Mouse (Mus musculus): Measurements from ENCODE around the gene Lclat1. TPM values are rescaled to one million over a fixed set of nuclear protein-coding genes. Genes with fewer than 3 reads are reported as not detected.
"Not testable (repeated sequence)": the region's sequence is repeated elsewhere in the genome, so short reads cannot be mapped to it uniquely, and the experiment has no call there.

Lclat1 gene
- polyA plus RNA-seq, 1 experiment from 2014 or later: 23.8 TPM

DNA sequence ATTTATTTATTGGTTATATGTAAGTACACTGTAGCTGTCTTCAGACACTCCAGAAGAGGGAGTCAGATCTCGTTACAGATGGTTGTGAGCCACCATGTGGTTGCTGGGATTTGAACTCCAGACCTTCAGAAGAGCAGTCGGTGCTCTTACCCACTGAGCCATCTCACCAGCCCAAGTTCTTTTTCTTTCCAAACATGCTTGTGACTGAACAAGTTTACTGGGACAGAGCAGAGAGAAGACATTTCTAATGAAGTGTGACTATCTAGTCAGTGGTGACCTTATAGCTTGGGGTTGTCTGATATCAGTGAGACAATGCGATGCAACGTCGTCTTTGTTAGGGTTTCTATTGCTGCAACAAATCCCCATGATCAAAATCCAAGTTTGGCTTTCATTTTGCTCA is 151.5 kb downstream of the Lclat1 start:
- not testable (repeated sequence) for H3K4me3 ChIP-seq (ENCODE audit: low read depth, low read length); H3K4me1 ChIP-seq (ENCODE audit: control insufficient read depth, insufficient read depth, low read length); H3K27me3 ChIP-seq (ENCODE audit: control insufficient read depth, insufficient read depth, low read length); H3K36me3 ChIP-seq (ENCODE audit: control insufficient read depth, insufficient read depth, low read length); ATAC-seq (ENCODE audit: low read depth); H3K9ac ChIP-seq (replicated peaks; ENCODE audit: low read depth, low read length); H3K27ac ChIP-seq (ENCODE audit: low read depth, low read length); H3K9me3 ChIP-seq (ENCODE audit: control insufficient read depth, low read length); H3K4me2 ChIP-seq (ENCODE audit: low read depth, low read length)
- 94% methylated on average over 5 of the region's 5 CpGs for WGBS

GRCm38 (mm10) chr17:73262558-73262957 is 154.8 kb downstream of the Lclat1 start:
- Histone ChIP-seq H3K36me3 (ENCODE audit: control insufficient read depth, insufficient read depth, low read length) (no peaks in the 10 kb centered on the region), H3K4me2 (ENCODE audit: low read depth, low read length) (no peak overlapping the region), H3K9ac (replicated peaks; ENCODE audit: low read depth, low read length) (no peak overlapping the region), H3K9me3 (ENCODE audit: control insufficient read depth, low read length) (no peaks in the 10 kb centered on the region), H3K4me3 (ENCODE audit: low read depth, low read length) (no peak overlapping the region), H3K27me3 (ENCODE audit: control insufficient read depth, insufficient read depth, low read length) (no peaks in the 10 kb centered on the region), H3K27ac (ENCODE audit: low read depth, low read length) (no peak overlapping the region), H3K4me1 (ENCODE audit: control insufficient read depth, insufficient read depth, low read length) (peaks cover 9% of the 10 kb centered on the region)
- no peak for ATAC-seq (ENCODE audit: low read depth)
- 90% methylated on average over 2 of the region's 2 CpGs for WGBS

DNA sequence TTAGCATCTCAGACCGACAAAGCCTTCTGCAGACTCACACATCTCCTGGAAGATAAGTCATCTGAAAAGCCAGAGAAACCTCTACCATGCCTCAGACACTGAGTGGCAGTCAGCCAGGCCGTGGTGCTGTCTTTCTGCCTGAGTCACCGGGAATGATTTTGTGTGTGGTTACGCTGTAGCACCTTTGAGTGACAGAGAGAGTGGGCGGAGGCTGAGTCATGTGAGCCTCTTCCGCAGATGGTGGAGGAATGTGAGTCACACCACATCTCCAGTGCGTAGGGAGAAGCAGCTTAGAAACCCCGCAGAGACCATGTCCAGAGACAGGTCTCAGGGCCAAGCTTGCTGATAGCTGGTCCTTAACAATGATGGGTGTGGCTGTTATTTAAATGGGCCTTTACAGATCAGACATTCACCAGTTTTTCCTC is 155.3 kb downstream of the Lclat1 start:
- WGBS: 92% methylated on average over 8 of the region's 8 CpGs
- no peak overlapping the region for H3K4me3 ChIP-seq (ENCODE audit: low read depth, low read length)
- peaks cover 7% of the 10 kb centered on the region for H3K4me1 ChIP-seq (ENCODE audit: control insufficient read depth, insufficient read depth, low read length)
- H3K9me3 ChIP-seq (ENCODE audit: control insufficient read depth, low read length): no peaks in the 10 kb centered on the region
- H3K27ac ChIP-seq (ENCODE audit: low read depth, low read length): no peak overlapping the region
- no peak for ATAC-seq (ENCODE audit: low read depth)
- H3K36me3 ChIP-seq (ENCODE audit: control insufficient read depth, insufficient read depth, low read length): no peaks in the 10 kb centered on the region
- no peaks in the 10 kb centered on the region for H3K27me3 ChIP-seq (ENCODE audit: control insufficient read depth, insufficient read depth, low read length)
- no peak overlapping the region for H3K4me2 ChIP-seq (ENCODE audit: low read depth, low read length)
- H3K9ac ChIP-seq (replicated peaks; ENCODE audit: low read depth, low read length): no peak overlapping the region

GRCm38 (mm10) chr17:73270871-73271796 is 163.3 kb downstream of the Lclat1 start:
- H3K36me3 ChIP-seq (ENCODE audit: control insufficient read depth, insufficient read depth, low read length): no peaks in the 10 kb centered on the region

GRCm38 (mm10) chr17:73271797-73272600 is 164.2 kb downstream of the Lclat1 start:
- H3K4me2 ChIP-seq (ENCODE audit: low read depth, low read length): no peak overlapping the region
- no peaks in the 10 kb centered on the region for H3K27me3 ChIP-seq (ENCODE audit: control insufficient read depth, insufficient read depth, low read length)
- WGBS: 77% methylated on average over 7 of the region's 7 CpGs

More at GRCm38 (mm10) chr17:73270871-73271796, 163.3 kb downstream of the Lclat1 start:
- no peak for ATAC-seq (ENCODE audit: low read depth)
- H3K27me3 ChIP-seq (ENCODE audit: control insufficient read depth, insufficient read depth, low read length): no peaks in the 10 kb centered on the region
- H3K4me2 ChIP-seq (ENCODE audit: low read depth, low read length): no peak overlapping the region
- no peak overlapping the region for H3K4me3 ChIP-seq (ENCODE audit: low read depth, low read length)
- WGBS: 83% methylated on average over 15 of the region's 15 CpGs
- H3K9me3 ChIP-seq (ENCODE audit: control insufficient read depth, low read length): no peaks in the 10 kb centered on the region
- no peak overlapping the region for H3K9ac ChIP-seq (replicated peaks; ENCODE audit: low read depth, low read length)
- H3K4me1 ChIP-seq (ENCODE audit: control insufficient read depth, insufficient read depth, low read length): peaks cover 3% of the 10 kb centered on the region; the same call in 1 of the 2 replicates
- peak overlapping the region; percentile 28; the same call in 1 of the 2 replicates for H3K27ac ChIP-seq (ENCODE audit: low read depth, low read length)

GRCm38 (mm10) chr17:73273809-73274208 is 166.0 kb downstream of the Lclat1 start:
- ATAC-seq (ENCODE audit: low read depth): no peak
- 85% methylated on average over 7 of the region's 7 CpGs for whole genome bisulfite sequencing

More at GRCm38 (mm10) chr17:73271797-73272600, 164.2 kb downstream of the Lclat1 start:
- peaks cover 3% of the 10 kb centered on the region; the same call in 1 of the 2 replicates for H3K4me1 ChIP-seq (ENCODE audit: control insufficient read depth, insufficient read depth, low read length)
- H3K27ac ChIP-seq (ENCODE audit: low read depth, low read length): peak overlapping the region; percentile 28; the same call in 1 of the 2 replicates
- no peak overlapping the region for H3K4me3 ChIP-seq (ENCODE audit: low read depth, low read length)
- H3K9me3 ChIP-seq (ENCODE audit: control insufficient read depth, low read length): no peaks in the 10 kb centered on the region
- peak; percentile 85 for ATAC-seq (ENCODE audit: low read depth)
- no peak overlapping the region for H3K9ac ChIP-seq (replicated peaks; ENCODE audit: low read depth, low read length)
- no peaks in the 10 kb centered on the region for H3K36me3 ChIP-seq (ENCODE audit: control insufficient read depth, insufficient read depth, low read length)

GRCm38 (mm10) chr17:73275066-73275465 is 167.3 kb downstream of the Lclat1 start:
- Histone ChIP-seq H3K4me2 (ENCODE audit: low read depth, low read length) (no peak overlapping the region), H3K36me3 (ENCODE audit: control insufficient read depth, insufficient read depth, low read length) (no peaks in the 10 kb centered on the region), H3K9me3 (ENCODE audit: control insufficient read depth, low read length) (no peaks in the 10 kb centered on the region), H3K4me1 (ENCODE audit: control insufficient read depth, insufficient read depth, low read length) (peaks cover 3% of the 10 kb centered on the region; the same call in 1 of the 2 replicates), H3K27ac (ENCODE audit: low read depth, low read length) (no peak overlapping the region), H3K9ac (replicated peaks; ENCODE audit: low read depth, low read length) (no peak overlapping the region), H3K4me3 (ENCODE audit: low read depth, low read length) (no peak overlapping the region), H3K27me3 (ENCODE audit: control insufficient read depth, insufficient read depth, low read length) (no peaks in the 10 kb centered on the region)
- WGBS: 67% methylated on average over 10 of the region's 10 CpGs
- no peak for ATAC-seq (ENCODE audit: low read depth)

More at GRCm38 (mm10) chr17:73273809-73274208, 166.0 kb downstream of the Lclat1 start:
- Histone ChIP-seq H3K4me2 (ENCODE audit: low read depth, low read length) (no peak overlapping the region), H3K4me1 (ENCODE audit: control insufficient read depth, insufficient read depth, low read length) (peaks cover 3% of the 10 kb centered on the region; the same call in 1 of the 2 replicates), H3K4me3 (ENCODE audit: low read depth, low read length) (no peak overlapping the region), H3K27me3 (ENCODE audit: control insufficient read depth, insufficient read depth, low read length) (no peaks in the 10 kb centered on the region), H3K27ac (ENCODE audit: low read depth, low read length) (no peak overlapping the region), H3K9ac (replicated peaks; ENCODE audit: low read depth, low read length) (no peak overlapping the region), H3K36me3 (ENCODE audit: control insufficient read depth, insufficient read depth, low read length) (no peaks in the 10 kb centered on the region), H3K9me3 (ENCODE audit: control insufficient read depth, low read length) (no peaks in the 10 kb centered on the region)

DNA sequence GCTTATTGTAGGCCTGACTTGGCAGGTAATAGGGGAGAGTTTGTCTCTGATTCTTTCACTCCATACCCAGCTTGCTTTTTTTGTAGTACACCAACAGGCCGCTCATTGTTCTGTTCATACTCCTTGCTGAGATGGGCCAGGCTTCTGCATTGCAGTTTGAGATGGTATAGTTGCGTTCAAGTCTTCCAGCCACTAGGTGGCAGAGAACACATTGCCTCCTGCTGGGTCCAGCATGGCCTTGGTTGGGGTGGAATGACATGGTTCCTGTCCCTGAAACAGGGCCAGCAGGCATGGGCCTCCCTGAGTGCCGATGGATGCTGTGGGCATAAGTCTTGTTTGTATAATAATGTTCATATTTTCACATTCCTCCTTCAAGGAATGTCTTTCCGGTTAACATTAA is 170.0 kb downstream of the Lclat1 start:
- no peak overlapping the region for H3K4me2 ChIP-seq (ENCODE audit: low read depth, low read length)
- 94% methylated on average over 4 of the region's 4 CpGs for WGBS
- H3K9me3 ChIP-seq (ENCODE audit: control insufficient read depth, low read length): no peaks in the 10 kb centered on the region
- H3K36me3 ChIP-seq (ENCODE audit: control insufficient read depth, insufficient read depth, low read length): no peaks in the 10 kb centered on the region
- no peak overlapping the region for H3K4me3 ChIP-seq (ENCODE audit: low read depth, low read length)
- no peaks in the 10 kb centered on the region for H3K4me1 ChIP-seq (ENCODE audit: control insufficient read depth, insufficient read depth, low read length)
- no peak overlapping the region for H3K9ac ChIP-seq (replicated peaks; ENCODE audit: low read depth, low read length)
- no peak overlapping the region for H3K27ac ChIP-seq (ENCODE audit: low read depth, low read length)
- ATAC-seq (ENCODE audit: low read depth): no peak
- no peaks in the 10 kb centered on the region for H3K27me3 ChIP-seq (ENCODE audit: control insufficient read depth, insufficient read depth, low read length)

Data from neural tube, embryonic 14.5 days (tissue).